Mouse (Mus musculus): Measurements from ENCODE around the gene Slc22a6. TPM values are rescaled to one million over a fixed set of nuclear protein-coding genes. Genes with fewer than 3 reads are reported as not detected.

Slc22a6 gene
- total RNA-seq (2021) = under 1 TPM in 1 of 2 experiments, not detected in 1; 0.17 TPM
- long read RNA-seq, experiment 1 = 0 reads
- long read RNA-seq, experiment 2, partial matches to known transcripts = 0 of 1 reads
- long read RNA-seq, experiment 2, other reads (novel, unspliced or antisense) = 1 of 1 reads

DNA sequence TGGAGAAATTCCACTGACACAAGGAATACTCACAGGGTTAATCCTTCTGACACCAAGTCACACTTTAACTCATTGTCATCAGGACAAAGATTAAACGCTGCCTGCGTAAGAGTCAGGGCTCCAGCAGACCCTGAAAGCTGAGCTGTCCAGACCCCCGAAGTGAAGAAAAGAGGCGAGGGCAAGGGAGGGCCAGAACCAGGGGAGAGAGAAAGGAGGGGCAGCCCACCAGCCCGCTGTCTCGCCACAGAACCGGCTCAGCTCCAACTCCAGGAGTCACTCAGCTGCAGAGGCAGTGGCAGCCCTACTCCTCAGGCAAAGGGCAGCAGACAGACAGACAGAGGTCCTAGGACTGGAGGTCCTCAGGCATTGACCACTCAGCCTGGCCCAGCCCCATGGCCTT, at the start of gene Slc22a6:
Gene Slc22a6, plus strand, starts transcription at position 136 of the 400 bp plus-strand sequence.
- no peak for DNase-seq (ENCODE audit: low spot score in 2 of 2)

GRCm38 (mm10) chr19:8569453-8569863, 48.4 kb upstream of the Slc22a6 start:
- peak in 1 of 2 experiments; percentile 8 for DNase-seq (ENCODE audit: low spot score in 2 of 2)

DNA sequence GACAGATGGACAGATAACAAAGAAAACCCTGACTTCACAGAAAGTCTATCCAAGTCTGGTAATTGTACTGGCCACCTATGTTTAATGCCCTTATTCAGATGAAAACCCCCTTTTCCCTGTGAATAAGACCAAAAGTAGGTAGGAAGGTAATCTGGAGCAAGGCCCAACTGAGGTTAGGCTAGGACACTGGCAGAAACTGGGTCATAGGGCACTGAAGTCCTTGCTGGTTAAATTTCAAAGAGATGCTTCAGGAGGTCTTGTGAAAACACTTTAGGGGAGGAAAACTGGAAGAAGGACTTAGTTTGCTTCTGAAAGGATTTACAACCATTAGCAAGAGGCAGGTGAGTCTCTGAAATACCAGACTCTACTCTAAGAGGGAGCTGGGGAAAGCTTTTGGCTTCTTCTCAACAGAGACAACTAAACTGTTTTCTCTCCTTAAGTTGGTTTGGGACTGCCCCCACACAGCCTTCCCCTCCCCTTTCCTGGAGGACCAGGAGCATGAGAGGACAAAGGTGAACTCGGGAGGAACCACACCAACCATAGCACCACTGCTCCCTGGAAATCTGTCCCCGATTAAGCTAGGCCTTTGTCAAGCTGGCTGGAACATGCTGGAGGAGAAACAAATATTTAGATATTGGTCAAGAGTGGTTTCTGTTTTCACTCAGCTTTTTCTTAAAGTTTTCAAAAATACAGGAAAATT, 47.3 kb upstream of the Slc22a6 start:
- no peak for DNase-seq (ENCODE audit: low spot score in 2 of 2)

DNA sequence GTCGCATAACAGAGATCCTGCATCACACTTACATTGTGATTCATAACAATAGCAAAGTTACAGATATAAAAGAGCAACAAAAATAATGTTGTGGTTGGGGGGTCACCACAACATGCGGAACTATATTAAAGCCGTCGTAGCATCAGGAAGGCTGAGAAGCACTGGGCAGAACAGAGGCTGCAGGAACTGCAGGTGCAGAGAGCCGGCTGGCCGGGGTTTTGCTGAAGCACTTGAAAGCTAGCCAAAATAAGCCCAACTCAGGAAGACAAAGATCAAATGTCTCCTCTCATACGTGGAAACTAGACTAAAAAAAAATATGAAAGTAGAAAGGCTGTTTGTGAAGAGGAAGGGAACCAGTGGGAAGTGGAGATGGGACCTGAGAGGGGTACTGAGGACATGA, 46.1 kb upstream of the Slc22a6 start:
- no peak for DNase-seq (ENCODE audit: low spot score in 2 of 2)

DNA sequence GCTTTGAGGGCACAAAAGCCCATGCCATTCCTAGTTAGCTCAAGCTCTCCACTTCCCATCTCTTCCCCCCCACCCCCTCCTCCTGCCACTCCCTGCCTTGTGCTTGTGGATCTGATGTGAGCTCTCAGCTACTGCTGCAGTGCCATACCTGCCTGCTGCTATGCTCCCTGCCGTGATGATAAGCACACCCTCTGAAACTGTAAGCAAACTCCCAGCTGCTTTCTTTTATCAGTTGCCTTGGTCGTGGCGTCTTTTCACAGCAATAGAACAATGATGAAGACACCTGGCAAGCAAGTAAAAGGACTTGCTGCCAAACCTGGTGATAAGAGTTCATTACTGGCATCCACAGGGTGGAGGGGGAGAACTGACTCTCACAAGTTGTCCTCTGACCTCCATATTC, 45.4 kb upstream of the Slc22a6 start:
- DNase-seq (ENCODE audit: low spot score in 2 of 2) = no peak

DNA sequence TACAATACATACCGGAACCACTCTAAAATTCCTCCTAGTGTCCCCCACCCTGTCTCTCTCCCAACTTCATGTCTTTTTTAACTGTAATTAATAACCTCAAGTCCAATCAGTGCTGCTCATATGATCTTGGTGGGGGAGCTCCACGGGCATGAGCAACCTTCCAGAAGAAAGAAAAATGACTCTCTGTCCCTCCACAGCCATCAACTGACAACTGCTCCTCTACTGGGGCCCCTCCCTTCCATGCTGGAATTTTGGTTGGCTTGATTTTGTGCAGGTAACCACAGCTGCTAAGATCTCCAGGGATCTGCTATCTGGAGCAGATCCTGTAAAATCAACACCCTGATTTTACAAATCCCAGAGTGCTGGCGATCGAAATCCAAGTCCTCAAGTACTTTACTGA, 40.4 kb upstream of the Slc22a6 start:
- no peak for DNase-seq (ENCODE audit: low spot score in 2 of 2)

DNA sequence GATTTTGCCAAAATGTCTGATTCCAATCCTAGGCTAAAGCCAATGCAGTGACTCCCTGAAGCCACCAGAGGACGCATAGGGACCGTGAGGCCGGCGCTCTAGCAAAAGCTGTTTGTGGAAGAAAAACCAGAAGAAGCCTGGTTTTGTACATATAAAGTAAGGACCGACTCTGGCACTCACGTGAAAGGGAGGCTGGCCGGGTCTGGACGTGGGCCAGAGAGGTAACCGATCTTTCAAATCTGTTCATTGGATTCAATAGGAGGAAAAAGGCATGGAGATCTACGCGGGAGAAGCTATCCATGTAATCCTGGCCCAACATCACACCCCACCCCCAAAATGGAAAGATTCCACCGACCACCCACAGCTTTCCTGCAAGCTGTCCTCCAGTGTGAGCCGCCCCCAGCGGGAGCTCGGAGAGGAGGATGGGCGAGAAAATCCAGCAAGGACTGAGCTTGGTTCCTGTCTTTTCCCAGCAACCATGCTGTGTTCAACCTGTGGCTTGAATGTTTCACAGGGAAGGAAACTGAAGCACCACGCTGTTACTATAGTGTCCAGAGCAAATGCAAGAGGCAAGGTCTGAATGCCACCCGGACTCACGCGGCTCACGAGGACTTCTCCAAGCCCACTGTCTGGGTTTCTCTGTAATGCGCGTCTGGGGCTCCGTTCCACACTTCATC, 39.4 kb upstream of the Slc22a6 start:
- peak; percentile 31 to 36 for DNase-seq (ENCODE audit: low spot score in 2 of 2)

GRCm38 (mm10) chr19:8578970-8579342, 38.9 kb upstream of the Slc22a6 start:
- DNase-seq (ENCODE audit: low spot score in 2 of 2) = no peak

DNA sequence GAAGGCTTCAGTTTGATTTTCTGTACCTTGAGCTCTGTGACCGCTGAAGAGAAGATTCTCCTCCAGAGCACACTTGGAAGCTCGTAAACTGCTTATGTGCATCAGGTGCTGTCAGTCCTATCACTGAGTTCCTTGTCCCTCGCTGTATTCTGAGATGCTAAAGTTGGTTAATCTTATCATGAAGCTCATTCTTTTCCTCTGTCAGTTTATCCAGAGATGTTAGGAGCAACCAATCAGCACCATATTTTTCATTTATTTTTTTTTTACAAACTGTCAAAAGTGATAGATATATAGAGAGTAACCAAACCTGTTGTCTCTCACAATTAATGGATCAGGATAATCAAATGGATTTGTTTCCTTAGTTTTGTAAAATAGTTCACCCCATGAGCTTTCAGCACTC, 32.5 kb upstream of the Slc22a6 start:
- no peak for DNase-seq (ENCODE audit: low spot score in 2 of 2)

DNA sequence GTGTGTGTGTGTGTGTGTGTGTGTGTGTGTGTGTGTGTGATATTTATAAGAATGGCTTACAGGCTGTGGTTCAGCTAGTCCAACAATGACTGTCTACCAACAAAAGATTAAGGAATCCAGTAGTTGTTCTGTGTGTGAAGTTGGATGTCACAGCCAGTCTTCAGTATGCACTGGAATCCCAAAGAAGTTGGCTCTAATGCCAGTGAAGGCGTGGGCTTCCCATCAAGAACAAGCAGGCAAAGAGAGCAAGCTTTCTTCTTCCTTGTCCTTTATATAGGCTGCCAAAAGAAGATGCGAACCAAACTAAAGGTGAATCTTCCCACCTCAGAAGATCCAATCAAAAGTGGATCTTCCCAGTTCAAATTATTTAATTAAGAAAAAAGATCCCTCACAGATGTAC, 31.9 kb upstream of the Slc22a6 start:
- DNase-seq (ENCODE audit: low spot score in 2 of 2) = no peak

GRCm38 (mm10) chr19:8586350-8586749, 31.5 kb upstream of the Slc22a6 start:
- no peak for DNase-seq (ENCODE audit: low spot score in 2 of 2)

GRCm38 (mm10) chr19:8587315-8587714, 30.5 kb upstream of the Slc22a6 start:
- no peak for DNase-seq (ENCODE audit: low spot score in 2 of 2)

DNA sequence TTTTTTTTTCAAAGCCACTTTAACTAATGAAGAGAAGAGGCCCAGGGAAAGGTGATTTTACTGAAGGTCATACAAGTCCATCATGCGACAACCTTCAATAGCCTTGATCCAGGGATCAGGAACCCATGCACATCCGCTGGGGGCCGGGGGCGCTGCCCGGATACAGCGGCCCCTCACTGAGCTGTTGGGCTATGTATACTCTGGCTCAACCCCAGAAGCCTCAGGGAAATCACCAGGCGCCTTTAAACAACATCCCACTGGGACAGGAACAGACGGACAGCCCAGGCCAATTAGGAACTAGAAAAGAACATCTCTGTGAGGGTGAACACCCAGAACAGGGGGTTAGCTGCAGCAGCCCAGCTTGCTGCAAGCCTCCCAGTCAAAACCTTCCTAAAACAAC, 26.9 kb upstream of the Slc22a6 start, which contains the start of gene Slc22a8:
Gene Slc22a8, plus strand, starts transcription at position 301 of the 400 bp plus-strand sequence.
- no peak for DNase-seq (ENCODE audit: low spot score in 2 of 2)

GRCm38 (mm10) chr19:8592155-8592554, 25.7 kb upstream of the Slc22a6 start:
- no peak for DNase-seq (ENCODE audit: low spot score in 2 of 2)

- no peak for DNase-seq (ENCODE audit: low spot score in 2 of 2)
These were observed 24.9 kb upstream of the Slc22a6 start for GRCm38 (mm10) chr19:8592873-8593408.

- DNase-seq (ENCODE audit: low spot score in 2 of 2) = no peak
These were observed 24.0 kb upstream of the Slc22a6 start for GRCm38 (mm10) chr19:8593833-8594232.

DNA sequence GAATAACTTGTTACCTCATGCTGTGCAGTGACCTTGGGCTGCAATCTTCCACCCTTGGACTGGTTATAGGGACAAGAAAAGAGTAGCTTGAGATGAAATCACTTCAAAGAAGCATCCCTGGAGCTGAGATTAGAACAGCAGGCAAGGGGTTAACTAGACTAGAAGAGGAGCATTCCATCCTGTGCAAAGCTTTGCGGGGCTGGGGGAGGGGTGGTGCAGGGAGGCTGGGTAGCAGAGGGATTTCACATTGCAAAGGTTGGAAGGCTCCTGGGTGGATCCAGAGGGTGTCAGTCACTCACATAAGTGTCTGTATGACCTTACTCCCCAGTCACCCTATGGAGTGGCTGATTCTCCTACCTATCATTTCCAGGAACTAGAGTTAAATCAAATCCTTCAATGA, 23.3 kb upstream of the Slc22a6 start:
- no peak for DNase-seq (ENCODE audit: low spot score in 2 of 2)

DNA sequence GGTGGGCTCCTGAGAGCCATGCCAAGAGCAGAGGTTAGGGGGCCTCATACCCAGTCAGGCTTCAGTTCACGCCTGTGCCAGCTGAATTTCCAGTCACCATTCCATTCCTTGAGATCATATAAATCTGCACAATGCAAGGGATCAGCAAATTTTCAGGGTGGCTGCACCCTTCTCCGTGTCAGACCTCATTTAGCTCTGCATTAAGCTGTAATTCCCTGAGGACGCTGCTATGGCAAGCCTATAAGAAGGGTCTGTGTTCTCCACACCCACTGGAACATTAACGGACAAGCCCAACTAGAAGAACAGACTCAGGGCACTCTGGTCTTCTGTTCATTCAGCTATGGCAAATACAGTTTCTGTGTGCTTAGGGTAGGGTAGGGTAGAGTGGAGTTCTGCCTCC, 20.6 kb upstream of the Slc22a6 start:
- DNase-seq (ENCODE audit: low spot score in 2 of 2) = no peak

DNA sequence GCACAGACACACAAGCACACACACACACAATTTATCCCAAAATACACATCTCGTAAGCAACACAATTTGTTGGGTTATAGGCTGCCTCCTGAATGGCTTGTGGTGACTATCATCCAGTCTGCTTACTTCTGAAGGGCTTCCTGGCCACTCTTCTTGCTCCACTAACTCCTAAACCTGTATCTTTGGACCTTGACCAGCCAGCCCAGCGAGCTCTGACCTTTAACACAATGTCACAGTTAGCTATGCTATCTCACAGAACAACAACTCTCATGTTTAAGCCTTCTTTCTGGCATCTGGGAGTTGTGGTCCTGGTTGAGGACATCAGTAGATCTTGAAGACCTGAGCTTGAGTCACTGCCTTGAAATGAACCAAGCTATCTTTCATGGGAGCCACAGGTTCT, 18.6 kb upstream of the Slc22a6 start:
- no peak for DNase-seq (ENCODE audit: low spot score in 2 of 2)

DNA sequence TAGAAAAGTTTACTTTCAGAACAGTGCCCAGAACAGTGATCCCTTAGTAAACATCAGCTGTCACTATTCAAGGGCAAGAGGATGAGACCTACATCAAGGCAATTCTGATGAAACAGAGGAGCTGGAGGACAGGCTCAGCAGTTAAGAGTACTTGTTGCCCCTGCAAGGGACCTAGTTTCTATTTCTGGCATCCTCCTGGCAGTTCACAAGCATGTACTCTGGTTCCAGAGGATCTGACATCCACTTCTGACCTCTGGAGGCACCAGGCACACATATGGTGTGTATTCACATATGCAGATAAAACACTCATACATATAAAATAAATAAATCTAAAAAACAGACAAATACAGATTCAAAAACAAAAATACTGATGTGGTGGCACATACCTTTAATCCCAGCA, 15.9 kb upstream of the Slc22a6 start:
- no peak for DNase-seq (ENCODE audit: low spot score in 2 of 2)

GRCm38 (mm10) chr19:8602914-8603313, 14.9 kb upstream of the Slc22a6 start:
- DNase-seq (ENCODE audit: low spot score in 2 of 2) = no peak

DNA sequence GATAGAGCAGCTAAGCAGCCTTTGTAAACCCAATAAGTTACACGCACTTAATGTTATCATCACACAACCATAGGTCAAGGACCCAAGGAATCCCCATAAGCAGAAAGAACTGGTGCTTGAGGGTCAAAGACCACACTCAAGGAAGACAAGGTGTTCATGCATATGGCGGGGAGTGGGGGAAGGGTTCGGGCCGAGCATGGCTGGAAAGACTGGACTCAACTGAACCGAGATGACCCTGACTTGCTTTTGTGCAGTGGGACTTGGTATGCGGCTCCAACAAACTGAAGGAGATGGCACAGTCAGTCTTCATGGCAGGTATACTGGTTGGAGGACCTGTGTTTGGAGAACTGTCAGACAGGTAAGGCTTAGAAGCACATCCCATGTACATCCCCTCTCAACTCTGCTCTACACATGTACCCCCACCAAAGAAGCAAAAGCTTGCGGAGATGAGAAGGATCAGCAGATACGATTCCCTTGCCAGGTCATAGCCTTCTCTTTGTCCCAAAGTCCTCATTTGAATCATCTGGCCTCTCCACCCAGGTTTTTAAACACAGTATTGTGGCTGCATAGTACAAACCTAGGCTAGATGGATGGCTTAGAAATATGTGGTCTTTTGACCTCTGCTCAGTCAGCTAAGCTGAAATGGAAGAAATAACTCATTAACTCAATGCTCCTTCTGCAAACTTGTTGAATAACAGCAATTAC, 13.2 kb upstream of the Slc22a6 start:
- DNase-seq (ENCODE audit: low spot score in 2 of 2) = no peak

Measured in adrenal gland, adult 18-20 months (tissue).